Mouse (Mus musculus) ES-E14 (cell line): Measurements from ENCODE around the gene Msrb3. TPM values are rescaled to one million over a fixed set of nuclear protein-coding genes. Genes with fewer than 3 reads are reported as not detected.

Experiments used
- DNase-seq: peaks from one replicate; pipeline ENCODE4 v3.0.0-alpha.2; 2013; ENCODE audit warnings: low read depth, low spot score
- H3K27ac ChIP-seq: 2 replicates; pipeline ENCODE4 v1.5.1; 2012; ENCODE audit warnings: low read depth, mild to moderate bottlenecking, low read length, moderate library complexity, mixed read lengths; ENCODE audit not compliant: poor library complexity, insufficient read depth, severe bottlenecking
- H3K36me3 ChIP-seq: 2 replicates; pipeline ENCODE4 v1.6.1; 2012; ENCODE audit warnings: mild to moderate bottlenecking, low read length, moderate library complexity, mixed read lengths; ENCODE audit not compliant: control insufficient read depth, poor library complexity, insufficient read depth, severe bottlenecking
- H3K4me1 ChIP-seq, 2 experiments: fragments of 150-350 bp in 1 of 2; sonication (generic) in 1 of 2; 2 replicates each; pipeline ENCODE4 v1.6.1; 2012; ENCODE audit warnings: low read length in 2 of 2, mild to moderate bottlenecking in 1 of 2, mixed read lengths in 1 of 2; ENCODE audit not compliant: control insufficient read depth in 2 of 2, insufficient read depth in 2 of 2, poor library complexity in 1 of 2
- H3K4me3 ChIP-seq, 2 experiments: fragments of 150-350 bp in 1 of 2; sonication (generic) in 1 of 2; 2 replicates each; pipeline ENCODE4 v1.5.1; 2012; ENCODE audit warnings: low read length in 2 of 2, low read depth in 1 of 2, mild to moderate bottlenecking in 1 of 2, mixed read lengths in 1 of 2; ENCODE audit not compliant: insufficient read depth in 1 of 2, poor library complexity in 1 of 2, severe bottlenecking in 1 of 2
- H3K9ac ChIP-seq: 2 replicates; pipeline ENCODE4 v1.6.1; 2012; ENCODE audit warnings: low read depth, mild to moderate bottlenecking, low read length, mixed read lengths; ENCODE audit not compliant: poor library complexity, insufficient read depth, severe bottlenecking
- H3K9me3 ChIP-seq: fragments of 150-350 bp; sonication (generic); 2 replicates; pipeline ENCODE4 v1.6.1; 2012; ENCODE audit warnings: low read depth, mild to moderate bottlenecking, low read length; ENCODE audit not compliant: control insufficient read depth, insufficient read depth
- CHD2 ChIP-seq: IDR thresholded peaks from 2 replicates; pipeline ENCODE4 v1.6.1; 2014; ENCODE audit warnings: mild to moderate bottlenecking, low read depth, low read length, inconsistent platforms
- HCFC1 ChIP-seq: IDR thresholded peaks from 2 replicates; pipeline ENCODE4 v1.6.1; 2012; ENCODE audit warnings: low read length, inconsistent platforms, borderline replicate concordance; ENCODE audit not compliant: insufficient read depth
- MAFK ChIP-seq: IDR thresholded peaks from 2 replicates; pipeline ENCODE4 v1.6.1; 2014; ENCODE audit warnings: mild to moderate bottlenecking, low read depth, low read length, inconsistent platforms; ENCODE audit not compliant: insufficient read depth
- ZC3H11A ChIP-seq: IDR thresholded peaks from 2 replicates; pipeline ENCODE4 v1.6.1; 2012; ENCODE audit warnings: low read depth, mild to moderate bottlenecking, inconsistent platforms, low read length, borderline replicate concordance
- ZNF384 ChIP-seq: IDR thresholded peaks from 2 replicates; pipeline ENCODE4 v1.6.1; 2012; ENCODE audit warnings: low read depth, low read length, inconsistent platforms
- in situ Hi-C, 2 experiments: fragments of 600-800 bp; cut with MboI; formaldehyde crosslinking; loops; one replicate each; pipeline ENCODE4 v1.15.1; 2025; ENCODE audit warnings: low sequenced_read_pairs in 2 of 2, inconsistent platforms in 1 of 2; ENCODE audit not compliant: unreplicated experiment in 2 of 2
- total RNA-seq: library from RNA; depleted of rRNA; stranded (reverse); fragments of 300-350 nt; gene quantifications from 2 replicates; pipeline ENCODE4 v1.2.3, GENCODE M21; 2012

Gene Msrb3
- total RNA-seq, 1 experiment, result 5.7 TPM

- H3K27ac ChIP-seq, result no peak overlapping the region
- peak overlapping the region; percentile 51 to 66; a peak in 3 of 4 replicates for H3K4me3 ChIP-seq
- no peaks in the 10 kb centered on the region for H3K36me3 ChIP-seq
- H3K4me1 ChIP-seq, result peaks cover 2% of the 10 kb centered on the region in 2 experiments; a peak in 1 of 4 replicates
- H3K9ac ChIP-seq, result no peak overlapping the region
- TF ChIP-seq MAFK (peak; percentile 24; the same call in 1 of the 2 replicates), CHD2 (no peak)
- no peaks in the 10 kb centered on the region for H3K9me3 ChIP-seq
- in situ Hi-C loops, result no loop called here
- no peak for DNase-seq
Measured at GRCm38 (mm10) chr10:120826795-120827669, 71.9 kb downstream of the Msrb3 start.

GRCm38 (mm10) chr10:120826381-120826780 lies 72.5 kb downstream of the Msrb3 start:
- no peak for DNase-seq
- no peaks in the 10 kb centered on the region for H3K9me3 ChIP-seq
- H3K9ac ChIP-seq, result no peak overlapping the region
- H3K27ac ChIP-seq, result no peak overlapping the region
- peaks cover 2% of the 10 kb centered on the region in 2 experiments; a peak in 1 of 4 replicates for H3K4me1 ChIP-seq
- H3K4me3 ChIP-seq, result no peak overlapping the region
- in situ Hi-C loops, result no loop called here
- TF ChIP-seq ZC3H11A, result no peak
- no peak for TF ChIP-seq MAFK
- TF ChIP-seq HCFC1, result no peak
- no peak for TF ChIP-seq ZNF384
- no peak for TF ChIP-seq CHD2
- no peaks in the 10 kb centered on the region for H3K36me3 ChIP-seq

- Histone ChIP-seq H3K36me3 (no peaks in the 10 kb centered on the region), H3K9ac (no peak overlapping the region), H3K27ac (no peak overlapping the region), H3K4me3 (no peak overlapping the region), H3K9me3 (no peaks in the 10 kb centered on the region), H3K4me1 (peaks cover 2% of the 10 kb centered on the region in 2 experiments; a peak in 1 of 4 replicates)
- no peak for DNase-seq
- in situ Hi-C loops, result no loop called here
- TF ChIP-seq ZNF384 (no peak), MAFK (no peak), CHD2 (no peak), ZC3H11A (no peak), HCFC1 (no peak)
Measured at GRCm38 (mm10) chr10:120825594-120825993, 73.3 kb downstream of the Msrb3 start.

GRCm38 (mm10) chr10:120821491-120822358 lies 77.2 kb downstream of the Msrb3 start:
- no peak overlapping the region for H3K27ac ChIP-seq

More at GRCm38 (mm10) chr10:120821491-120822358, 77.2 kb downstream of the Msrb3 start:
- Histone ChIP-seq H3K9me3 (no peaks in the 10 kb centered on the region), H3K4me3 (no peak overlapping the region), H3K9ac (no peak overlapping the region), H3K4me1 (peaks cover 2% of the 10 kb centered on the region in 2 experiments; a peak in 1 of 4 replicates), H3K36me3 (no peaks in the 10 kb centered on the region)
- DNase-seq, result no peak
- in situ Hi-C loops, result no loop called here
- TF ChIP-seq ZC3H11A (no peak), ZNF384 (no peak), HCFC1 (no peak)
